Mouse (Mus musculus) olfactory bulb, adult 2 months (tissue): ENCODE data around the gene Zmynd15. TPM values are rescaled to one million over a fixed set of nuclear protein-coding genes. Genes with fewer than 3 reads are reported as not detected.

Experiments used
- H3K27ac ChIP-seq: fragments of 200-500 bp; 2 replicates; pipeline ENCODE4 v1.5.1; 2012; ENCODE audit warnings: low read depth, low read length; ENCODE audit not compliant: insufficient read depth
- H3K4me1 ChIP-seq: fragments of 200-500 bp; 2 replicates; pipeline ENCODE4 v1.6.1; 2012; ENCODE audit warnings: low read length; ENCODE audit not compliant: control insufficient read depth, insufficient read depth
- H3K4me3 ChIP-seq: fragments of 200-500 bp; 2 replicates; pipeline ENCODE4 v1.5.1; 2012; ENCODE audit warnings: mild to moderate bottlenecking, low read depth, low read length, moderate library complexity; ENCODE audit not compliant: insufficient read depth
- CTCF ChIP-seq: fragments of 200-500 bp; IDR thresholded peaks from 2 replicates; pipeline ENCODE4 v1.5.1; 2012; ENCODE audit warnings: low read depth, mild to moderate bottlenecking, low read length, moderate library complexity; ENCODE audit not compliant: insufficient read depth
- POLR2A ChIP-seq: fragments of 200-500 bp; IDR thresholded peaks from 2 replicates; pipeline ENCODE4 v1.6.1; 2012; ENCODE audit warnings: mild to moderate bottlenecking, low read depth, low read length, moderate library complexity; ENCODE audit not compliant: insufficient read depth
- WGBS: fragments of 180-500 bp; shearing (Covaris S2); methylation state at CpG from one replicate; pipeline ENCODE4 v1.1.7; 2018; 5-methylcytosine and 5-hydroxymethylcytosine counted together
- polyA plus RNA-seq: library from polyadenylated mRNA; stranded (reverse); fragments of >200 nt; gene quantifications from 2 replicates; pipeline ENCODE4 v1.2.4, GENCODE M21; 2012; ENCODE audit warnings: low replicate concordance; ENCODE audit not compliant: missing spikeins, insufficient read depth, insufficient read length

Gene Zmynd15
- polyA plus RNA-seq, 1 experiment, result not detected

- WGBS, result 79% methylated on average over 3 of the region's 3 CpGs
Measured at GRCm38 (mm10) chr11:70443964-70444363, 15.3 kb upstream of the Zmynd15 start.

DNA sequence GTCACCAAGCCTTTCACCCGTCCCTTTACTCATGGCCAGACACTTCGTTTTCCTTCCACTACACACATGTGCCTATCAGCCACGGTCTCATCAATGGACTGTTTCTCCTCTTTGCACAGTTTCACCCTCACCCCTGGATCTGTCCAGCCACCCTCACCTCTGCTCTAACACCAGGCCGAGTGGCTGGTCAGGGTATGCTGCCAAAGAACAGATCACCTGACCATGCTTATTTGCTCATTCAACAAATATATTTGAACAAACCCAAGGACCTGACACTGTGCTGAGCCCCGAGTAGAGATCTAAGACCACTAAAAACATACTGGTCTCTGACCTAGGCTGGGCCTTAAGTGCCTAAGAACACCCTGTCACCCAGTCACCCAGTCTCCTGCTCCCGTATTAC is 14.6 kb upstream of the Zmynd15 start:
- TF ChIP-seq CTCF (no peak), POLR2A (no peak)
- H3K4me1 ChIP-seq, result no peaks in the 10 kb centered on the region
- no peak overlapping the region for H3K4me3 ChIP-seq
- WGBS, result 74% methylated on average over 6 of the region's 6 CpGs
- no peak overlapping the region for H3K27ac ChIP-seq

More at GRCm38 (mm10) chr11:70443964-70444363, 15.3 kb upstream of the Zmynd15 start:
- no peak overlapping the region for H3K4me3 ChIP-seq
- no peaks in the 10 kb centered on the region for H3K4me1 ChIP-seq
- no peak for TF ChIP-seq POLR2A
- no peak for TF ChIP-seq CTCF
- no peak overlapping the region for H3K27ac ChIP-seq

DNA sequence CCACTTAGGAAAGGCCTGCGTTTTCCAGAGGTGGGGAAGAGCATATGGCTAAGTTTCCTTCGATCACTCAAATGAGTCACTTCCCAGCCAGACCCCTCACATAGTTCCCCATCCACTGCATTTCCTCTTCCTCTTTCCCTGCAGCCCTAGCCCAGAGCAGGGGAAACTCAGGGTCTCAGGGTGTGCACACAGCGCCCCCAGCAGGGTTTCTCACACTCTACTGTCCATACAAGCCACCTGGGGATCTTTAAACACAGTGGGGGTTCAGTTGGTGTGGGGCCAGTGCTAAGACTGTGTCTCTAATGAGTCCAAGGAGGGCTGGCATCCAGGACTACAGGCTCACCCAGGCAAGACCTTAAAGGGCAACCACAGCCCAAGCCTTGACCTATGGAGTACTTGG is 12.5 kb upstream of the Zmynd15 start:
- no peak for TF ChIP-seq POLR2A
- H3K27ac ChIP-seq, result no peak overlapping the region
- H3K4me1 ChIP-seq, result no peaks in the 10 kb centered on the region
- 54% methylated on average over 3 of the region's 3 CpGs for WGBS
- H3K4me3 ChIP-seq, result no peak overlapping the region

DNA sequence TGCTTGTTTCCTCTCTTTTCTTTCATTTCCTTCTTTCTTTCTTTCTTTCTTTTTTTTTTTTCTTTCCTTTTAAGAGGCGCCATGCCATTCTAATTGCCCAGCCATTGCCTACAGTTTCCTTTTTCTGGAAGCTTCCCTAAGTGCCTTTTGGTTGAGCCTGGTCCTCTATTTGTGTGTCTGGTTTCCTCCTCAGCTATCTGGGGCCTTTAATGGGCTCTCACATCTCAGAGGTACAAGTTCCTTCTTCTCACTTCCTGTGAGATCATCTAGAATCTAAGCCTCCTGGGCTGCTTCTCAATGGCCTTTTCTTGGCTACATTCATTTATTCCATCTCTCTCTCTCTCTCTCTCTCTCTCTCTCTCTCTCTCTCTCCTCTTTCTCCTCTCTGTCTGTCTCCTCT is 11.9 kb upstream of the Zmynd15 start:
- WGBS, result 73% methylated on average over 1 of the region's 1 CpGs
- Histone ChIP-seq H3K4me3 (no peak overlapping the region), H3K27ac (no peak overlapping the region), H3K4me1 (no peaks in the 10 kb centered on the region)
- TF ChIP-seq CTCF, result no peak
- no peak for TF ChIP-seq POLR2A

- WGBS, result 82% methylated on average over 2 of the region's 2 CpGs
- H3K4me1 ChIP-seq, result peaks cover 3% of the 10 kb centered on the region; the same call in 1 of the 2 replicates
- no peak overlapping the region for H3K4me3 ChIP-seq
- H3K27ac ChIP-seq, result no peak overlapping the region
- TF ChIP-seq CTCF (no peak), POLR2A (no peak)
Measured at GRCm38 (mm10) chr11:70450926-70451325, 8.3 kb upstream of the Zmynd15 start.

DNA sequence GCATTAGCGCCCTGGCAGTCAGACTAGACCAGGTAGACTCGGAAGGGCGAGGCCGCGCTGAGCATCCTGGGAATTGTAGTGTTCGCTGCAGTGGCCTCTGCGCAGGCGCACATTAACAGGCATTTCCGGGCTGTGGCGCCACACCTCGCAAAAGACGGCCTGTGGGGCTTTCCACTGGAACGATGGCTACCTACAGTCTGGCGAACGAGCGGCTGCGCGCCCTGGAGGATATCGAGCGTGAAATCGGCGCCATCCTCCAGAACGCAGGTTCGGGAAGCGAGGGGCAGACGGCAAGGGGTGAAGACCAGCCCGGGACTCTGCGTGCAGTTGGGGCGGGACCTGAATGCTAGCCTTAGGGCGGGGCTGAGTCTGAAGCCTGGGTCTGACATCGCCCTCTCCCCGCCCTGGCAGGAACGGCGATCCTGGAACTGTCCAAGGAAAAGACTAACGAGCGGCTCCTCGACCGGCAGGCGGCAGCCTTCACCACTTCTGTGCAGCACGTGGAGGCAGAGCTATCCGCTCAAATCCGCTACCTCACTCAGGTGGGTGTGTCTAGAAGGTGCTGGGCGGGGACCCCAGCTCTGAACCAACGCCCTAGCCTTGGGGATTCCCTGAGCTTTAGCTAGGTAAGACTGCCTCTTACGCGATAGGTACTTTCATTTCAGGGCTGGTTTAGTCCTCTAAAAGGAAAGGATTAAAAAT is 7.3 kb upstream of the Zmynd15 start, which contains the start of gene Med11:
Med11 (plus strand) TSS at position 123 of the 702 bp plus-strand sequence.
- under 1% methylated on average over 46 of the region's 46 CpGs for WGBS
- peak within 1 kb of the TSS; percentile 96 for H3K27ac ChIP-seq
- peak within 1 kb of the TSS; percentile 75 for H3K4me3 ChIP-seq
- peaks cover 3% of the 10 kb centered on the region; the same call in 1 of the 2 replicates for H3K4me1 ChIP-seq
- TF ChIP-seq POLR2A, result peak; percentile 75
- peak; percentile 83 for TF ChIP-seq CTCF

GRCm38 (mm10) chr11:70453261-70454044 is 5.8 kb upstream of the Zmynd15 start:
- Histone ChIP-seq H3K4me1 (peaks cover 3% of the 10 kb centered on the region; the same call in 1 of the 2 replicates), H3K27ac (no peak overlapping the region), H3K4me3 (no peak overlapping the region)
- 92% methylated on average over 9 of the region's 9 CpGs for WGBS
- no peak for TF ChIP-seq POLR2A
- TF ChIP-seq CTCF, result no peak

GRCm38 (mm10) chr11:70459601-70460101 is 418 bp downstream of the Zmynd15 start, which contains the start of gene Cxcl16:
Gene Cxcl16, minus strand, starts transcription at chr11:70459984.
- peaks cover 8% of the 10 kb centered on the region for H3K4me1 ChIP-seq
- H3K4me3 ChIP-seq, result peak within 1 kb of the TSS; percentile 48
- 8% methylated on average over 30 of the region's 30 CpGs for WGBS
- no peak within 1 kb of the TSS for H3K27ac ChIP-seq
- TF ChIP-seq CTCF (no peak), POLR2A (no peak)

GRCm38 (mm10) chr11:70463970-70464369 is 4.7 kb downstream of the Zmynd15 start:
- WGBS, result 87% methylated on average over 5 of the region's 5 CpGs
- Histone ChIP-seq H3K4me3 (no peak overlapping the region), H3K27ac (no peak overlapping the region), H3K4me1 (peaks cover 14% of the 10 kb centered on the region)
- TF ChIP-seq POLR2A (no peak), CTCF (no peak)

GRCm38 (mm10) chr11:70465211-70465610 is 6.0 kb downstream of the Zmynd15 start:
- no peak for TF ChIP-seq POLR2A
- no peak for TF ChIP-seq CTCF
- Histone ChIP-seq H3K27ac (no peak overlapping the region), H3K4me3 (no peak overlapping the region), H3K4me1 (peaks cover 6% of the 10 kb centered on the region; the same call in 1 of the 2 replicates)
- WGBS, result 41% methylated on average over 16 of the region's 16 CpGs
